Mouse (Mus musculus) embryonic facial prominence, embryonic 12.5 days (tissue): ENCODE measurements around the gene Tmcc1. TPM values are rescaled to one million over a fixed set of nuclear protein-coding genes. Genes with fewer than 3 reads are reported as not detected.

ENCODE experiments used
- ATAC-seq: fragments of 200-750 bp; cut with Nextera tagmentation; 2 replicates; pipeline ENCODE4 v1.8.0; 2017; ENCODE audit not compliant: insufficient number of reproducible peaks, insufficient read depth, low FRiP score, low TSS enrichment
- H3K27ac ChIP-seq: fragments of 300-500 bp; sonication (generic); 2 replicates; pipeline ENCODE4 v1.5.1; 2016; ENCODE audit warnings: mild to moderate bottlenecking
- H3K27me3 ChIP-seq: fragments of 300-500 bp; sonication (generic); 2 replicates; pipeline ENCODE4 v1.6.1; 2016; ENCODE audit warnings: mild to moderate bottlenecking, moderate library complexity
- H3K36me3 ChIP-seq: fragments of 300-500 bp; sonication (generic); 2 replicates; pipeline ENCODE4 v1.6.1; 2016; ENCODE audit warnings: mild to moderate bottlenecking
- H3K4me1 ChIP-seq: fragments of 300-500 bp; sonication (generic); 2 replicates; pipeline ENCODE4 v1.6.1; 2016
- H3K4me2 ChIP-seq: fragments of 300-500 bp; sonication (generic); replicated peaks from 2 replicates; pipeline ENCODE4 v1.6.1; 2016; ENCODE audit warnings: mild to moderate bottlenecking, moderate library complexity
- H3K4me3 ChIP-seq: fragments of 300-500 bp; sonication (generic); 2 replicates; pipeline ENCODE4 v1.5.1; 2016; ENCODE audit warnings: mild to moderate bottlenecking
- H3K9ac ChIP-seq: fragments of 300-500 bp; sonication (generic); 2 replicates; pipeline ENCODE4 v1.6.1; 2016; ENCODE audit warnings: mild to moderate bottlenecking, moderate library complexity
- H3K9me3 ChIP-seq: fragments of 300-500 bp; sonication (generic); 2 replicates; pipeline ENCODE4 v1.6.1; 2016; ENCODE audit warnings: mild to moderate bottlenecking, moderate library complexity
- WGBS: fragments of 180-500 bp; shearing (Covaris S2); methylation state at CpG from one replicate; pipeline ENCODE4 v1.1.7; 2016; 5-methylcytosine and 5-hydroxymethylcytosine counted together
- polyA plus RNA-seq: library from polyadenylated mRNA; unstranded; fragments of >200 nt; fragmentation: Nextera tagmentation; extraction: Ambion mirVana; gene quantifications from 2 replicates; pipeline ENCODE4 v1.2.1, GENCODE M21; 2016

The Tmcc1 gene
- polyA plus RNA-seq, 1 experiment from 2014 or later: 19.5 TPM

GRCm38 (mm10) chr6:115989607-115990006, 203.7 kb downstream of the Tmcc1 start:
- Histone ChIP-seq H3K4me2 (peak overlapping the region; percentile 13; the same call in 1 of the 2 replicates), H3K9ac (0 out of 2 replicates have a peak overlapping the region, but pooled peaks have one; percentile 0), H3K36me3 (no peaks in the 10 kb centered on the region), H3K27me3 (peaks cover 45% of the 10 kb centered on the region), H3K27ac (no peak overlapping the region), H3K4me3 (peak overlapping the region; percentile 4; the same call in 1 of the 2 replicates), H3K4me1 (peaks cover 61% of the 10 kb centered on the region), H3K9me3 (no peaks in the 10 kb centered on the region)
- 68% methylated on average over 4 of the region's 4 CpGs for WGBS
- ATAC-seq: no peak

- Histone ChIP-seq H3K27ac (no peak overlapping the region), H3K36me3 (no peaks in the 10 kb centered on the region), H3K9ac (0 out of 2 replicates have a peak overlapping the region, but pooled peaks have one; percentile 0), H3K4me3 (peak overlapping the region; percentile 1; the same call in 1 of the 2 replicates), H3K9me3 (no peaks in the 10 kb centered on the region), H3K4me1 (peaks cover 59% of the 10 kb centered on the region), H3K27me3 (peaks cover 39% of the 10 kb centered on the region), H3K4me2 (peak overlapping the region; percentile 13; the same call in 1 of the 2 replicates)
- WGBS: 76% methylated on average over 5 of the region's 5 CpGs
- ATAC-seq: no peak
Observed at GRCm38 (mm10) chr6:115989032-115989431, 204.3 kb downstream of the Tmcc1 start.

GRCm38 (mm10) chr6:115987096-115987747, 206.1 kb downstream of the Tmcc1 start:
- no peak for ATAC-seq
- Histone ChIP-seq H3K36me3 (no peaks in the 10 kb centered on the region), H3K4me1 (peaks cover 48% of the 10 kb centered on the region), H3K4me2 (peak overlapping the region; percentile 22), H3K27me3 (peaks cover 21% of the 10 kb centered on the region), H3K4me3 (no peak overlapping the region), H3K9ac (0 out of 2 replicates have a peak overlapping the region, but pooled peaks have one; percentile 24), H3K9me3 (no peaks in the 10 kb centered on the region), H3K27ac (0 out of 2 replicates have a peak overlapping the region, but pooled peaks have one; percentile 17)
- 65% methylated on average over 9 of the region's 9 CpGs for WGBS

- Histone ChIP-seq H3K27ac (0 out of 2 replicates have a peak overlapping the region, but pooled peaks have one; percentile 41), H3K9ac (peak overlapping the region; percentile 24; the same call in 1 of the 2 replicates), H3K9me3 (no peaks in the 10 kb centered on the region), H3K4me1 (peaks cover 42% of the 10 kb centered on the region), H3K36me3 (no peaks in the 10 kb centered on the region), H3K27me3 (peaks cover 15% of the 10 kb centered on the region), H3K4me3 (no peak overlapping the region), H3K4me2 (peak overlapping the region; percentile 22)
- no peak for ATAC-seq
- 37% methylated on average over 12 of the region's 12 CpGs for WGBS
Observed at GRCm38 (mm10) chr6:115986472-115987095, 206.7 kb downstream of the Tmcc1 start.

GRCm38 (mm10) chr6:115985622-115986021, 207.7 kb downstream of the Tmcc1 start:
- Histone ChIP-seq H3K9ac (0 out of 2 replicates have a peak overlapping the region, but pooled peaks have one; percentile 8), H3K4me1 (peaks cover 34% of the 10 kb centered on the region), H3K4me3 (no peak overlapping the region; the same call in 1 of the 2 replicates), H3K9me3 (no peaks in the 10 kb centered on the region), H3K4me2 (peak overlapping the region; percentile 11), H3K27me3 (peaks cover 5% of the 10 kb centered on the region), H3K36me3 (no peaks in the 10 kb centered on the region), H3K27ac (peak overlapping the region; percentile 41; the same call in 1 of the 2 replicates)
- WGBS: 54% methylated on average over 9 of the region's 9 CpGs
- no peak for ATAC-seq

GRCm38 (mm10) chr6:115984580-115984979, 208.7 kb downstream of the Tmcc1 start:
- 62% methylated on average over 7 of the region's 7 CpGs for WGBS
- no peak for ATAC-seq
- peaks cover 42% of the 10 kb centered on the region for H3K4me1 ChIP-seq
- no peaks in the 10 kb centered on the region for H3K36me3 ChIP-seq
- no peak overlapping the region for H3K9ac ChIP-seq
- no peak overlapping the region for H3K4me3 ChIP-seq
- H3K27me3 ChIP-seq: peaks cover 3% of the 10 kb centered on the region; the same call in 1 of the 2 replicates
- H3K9me3 ChIP-seq: no peaks in the 10 kb centered on the region
- no peak overlapping the region for H3K4me2 ChIP-seq
- H3K27ac ChIP-seq: peak overlapping the region; percentile 41; the same call in 1 of the 2 replicates

- Histone ChIP-seq H3K27me3 (no peaks in the 10 kb centered on the region; the same call in 1 of the 2 replicates), H3K36me3 (no peaks in the 10 kb centered on the region), H3K4me2 (no peak overlapping the region), H3K4me1 (peaks cover 42% of the 10 kb centered on the region), H3K9ac (no peak overlapping the region), H3K27ac (peak overlapping the region; percentile 31), H3K4me3 (no peak overlapping the region), H3K9me3 (no peaks in the 10 kb centered on the region)
- WGBS: 65% methylated on average over 12 of the region's 12 CpGs
- ATAC-seq: no peak
Observed at GRCm38 (mm10) chr6:115983306-115984038, 209.8 kb downstream of the Tmcc1 start.

GRCm38 (mm10) chr6:115982889-115983288, 210.4 kb downstream of the Tmcc1 start:
- no peak for ATAC-seq
- H3K27ac ChIP-seq: peak overlapping the region; percentile 4; the same call in 1 of the 2 replicates
- 55% methylated on average over 7 of the region's 7 CpGs for WGBS
- H3K4me2 ChIP-seq: no peak overlapping the region
- H3K4me1 ChIP-seq: peaks cover 42% of the 10 kb centered on the region
- H3K36me3 ChIP-seq: no peaks in the 10 kb centered on the region
- no peak overlapping the region for H3K9ac ChIP-seq
- H3K9me3 ChIP-seq: no peaks in the 10 kb centered on the region
- no peak overlapping the region for H3K4me3 ChIP-seq
- H3K27me3 ChIP-seq: no peaks in the 10 kb centered on the region; the same call in 1 of the 2 replicates

GRCm38 (mm10) chr6:115978596-115978995, 214.7 kb downstream of the Tmcc1 start:
- no peak for ATAC-seq
- H3K4me2 ChIP-seq: no peak overlapping the region
- H3K27ac ChIP-seq: no peak overlapping the region
- H3K9me3 ChIP-seq: no peaks in the 10 kb centered on the region
- H3K4me3 ChIP-seq: no peak overlapping the region
- H3K36me3 ChIP-seq: no peaks in the 10 kb centered on the region
- H3K27me3 ChIP-seq: no peaks in the 10 kb centered on the region
- 69% methylated on average over 8 of the region's 8 CpGs for WGBS
- no peak overlapping the region for H3K9ac ChIP-seq
- H3K4me1 ChIP-seq: peaks cover 11% of the 10 kb centered on the region; the same call in 1 of the 2 replicates

GRCm38 (mm10) chr6:115977810-115978209, 215.5 kb downstream of the Tmcc1 start:
- Histone ChIP-seq H3K9me3 (no peaks in the 10 kb centered on the region), H3K36me3 (no peaks in the 10 kb centered on the region)
- 87% methylated on average over 15 of the region's 15 CpGs for WGBS

GRCm38 (mm10) chr6:115975606-115976005, 217.7 kb downstream of the Tmcc1 start:
- Histone ChIP-seq H3K9me3 (no peaks in the 10 kb centered on the region), H3K4me1 (peaks cover 25% of the 10 kb centered on the region), H3K27me3 (no peaks in the 10 kb centered on the region), H3K36me3 (no peaks in the 10 kb centered on the region), H3K9ac (no peak overlapping the region), H3K4me3 (no peak overlapping the region), H3K4me2 (no peak overlapping the region), H3K27ac (no peak overlapping the region)
- no peak for ATAC-seq
- 88% methylated on average over 8 of the region's 8 CpGs for WGBS

More at GRCm38 (mm10) chr6:115977810-115978209, 215.5 kb downstream of the Tmcc1 start:
- Histone ChIP-seq H3K4me1 (0 out of 2 replicates have a peak, but pooled peaks cover 10% of the 10 kb centered on the region), H3K4me2 (no peak overlapping the region), H3K27me3 (no peaks in the 10 kb centered on the region), H3K27ac (no peak overlapping the region), H3K4me3 (no peak overlapping the region), H3K9ac (no peak overlapping the region)
- no peak for ATAC-seq
